Comparison of ENCODE assay signal across 9 mouse cellular contexts in the genomic region with DNA sequence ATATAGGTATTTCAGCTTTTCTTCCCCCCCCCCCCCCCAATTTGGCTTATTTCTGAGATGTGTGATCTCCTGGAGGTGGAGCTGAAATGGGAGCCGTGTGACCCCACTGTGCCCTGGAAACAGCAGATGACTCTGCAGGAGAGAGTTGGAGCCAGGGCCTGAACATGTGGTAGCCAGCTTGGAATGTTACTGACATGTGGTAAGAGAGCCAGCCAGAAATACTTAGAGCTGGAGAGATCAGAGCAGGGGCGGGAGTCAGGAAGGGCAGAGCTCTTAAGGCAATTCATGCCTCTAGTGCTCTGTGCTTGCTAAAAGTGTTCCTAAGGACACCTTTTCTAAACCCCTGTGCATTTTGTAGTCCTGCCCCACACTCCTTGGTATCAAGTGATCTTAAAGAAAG. TPM values are rescaled to one million over a fixed set of nuclear protein-coding genes. Genes with fewer than 3 reads are reported as not detected.
DNase-seq lines count a peak whose midpoint lies in the region.
"Had no signal": no experiment of that assay in that cellular context is flagged by ENCODE, and none has a peak within 500 bp of the region (broad histone marks: within the 10 kb centered on the region; RNA-seq: fewer than 3 reads in every experiment).

No protein-coding gene starts in this region.

- DNase-seq in urinary bladder, postnatal 14 days (ENCODE audit: low spot score), result peak; percentile 30
- no peak for DNase-seq in urinary bladder, postnatal 10 days (ENCODE audit: low spot score)
- peak; percentile 87 for DNase-seq in gastrocnemius, adult 18-20 months (ENCODE audit: low spot score)
- peak; percentile 61 for DNase-seq in heart, postnatal 4 days
- DNase-seq in skeletal muscle tissue, adult 2 months (ENCODE audit: low read depth, low spot score), result peak; percentile 90
- no peak for DNase-seq in layer of hippocampus, postnatal 14 days (ENCODE audit: low spot score in 2 of 2)
- no peak for DNase-seq in layer of hippocampus, adult 11-12 months (ENCODE audit: low spot score)
- DNase-seq in adrenal gland, adult 8-10 months, result no peak
- DNase-seq: right cerebral cortex, postnatal 25 days had no signal

RNA-seq across cellular contexts. Expression of a gene that starts 10.0 kb away (rescaled TPM):
- 1 to 10 TPM; 7.5 to 8.5 TPM for total RNA-seq in gastrocnemius, adult 18-20 months (2021)
- total RNA-seq in heart, postnatal 4 days (2021), result 10 to 100 TPM; 31.5 to 32.8 TPM
- 1 to 10 TPM; 5.1 to 7.6 TPM for total RNA-seq in layer of hippocampus, postnatal 14 days (2021)
- 10 to 100 TPM; 15.4 to 31.1 (median 22.2) TPM for total RNA-seq in adrenal gland, adult 8-10 months (2022)

Comparison
In these comparisons a context has a peak if more than half of its experiments do, and no peak if none do; other contexts are left out.
1. DNase-seq: peak in urinary bladder, postnatal 14 days (single experiment), gastrocnemius, adult 18-20 months (single experiment), heart, postnatal 4 days (single experiment) and skeletal muscle tissue, adult 2 months (single experiment); none in urinary bladder, postnatal 10 days (single experiment), layer of hippocampus, postnatal 14 days (0 of 2), layer of hippocampus, adult 11-12 months (single experiment) and adrenal gland, adult 8-10 months (single experiment).